Mouse (Mus musculus): ENCODE data around the gene Arhgap32. TPM values are rescaled to one million over a fixed set of nuclear protein-coding genes. Genes with fewer than 3 reads are reported as not detected.

Arhgap32 gene
- polyA plus RNA-seq, 1 experiment = 2.6 TPM

DNA sequence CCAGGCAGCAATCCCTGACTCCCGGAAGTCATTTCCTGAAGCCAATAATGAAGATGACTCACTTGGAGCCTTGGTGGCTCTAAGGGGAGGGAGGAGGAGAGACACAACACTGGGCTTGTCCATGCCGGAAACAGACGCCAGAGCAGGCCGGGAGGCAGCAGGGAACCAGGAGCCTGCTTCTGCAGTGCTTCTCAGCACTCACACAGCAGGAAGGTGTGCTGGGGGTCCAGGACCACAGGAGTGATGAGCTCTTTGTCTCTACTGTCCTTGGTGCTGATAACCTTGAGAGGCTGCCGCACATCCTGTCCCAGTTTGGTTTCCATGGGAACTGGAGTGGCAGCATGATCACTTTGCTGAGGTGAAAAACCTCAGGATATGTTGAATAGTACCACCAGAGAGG lies 176.8 kb downstream of the Arhgap32 start:
- Histone ChIP-seq H3K4me3 (replicated peaks; ENCODE audit: control insufficient read depth, low read depth, low read length) (no peak overlapping the region), H3K27ac (ENCODE audit: control insufficient read depth, insufficient read depth, low read depth, low read length, poor library complexity) (no peak overlapping the region), H3K4me1 (ENCODE audit: control insufficient read depth, insufficient read depth, low read length) (no peaks in the 10 kb centered on the region; the same call in 1 of the 2 replicates)
- 71% methylated on average over 5 of the region's 5 CpGs for WGBS
- TF ChIP-seq POLR2A (IDR thresholded peaks at IDR 0.05; ENCODE audit: borderline replicate concordance, control insufficient read depth, low read depth, low read length) (no peak), CTCF (IDR thresholded peaks at IDR 0.05; ENCODE audit: control insufficient read depth, insufficient read depth, low read length) (no peak)

DNA sequence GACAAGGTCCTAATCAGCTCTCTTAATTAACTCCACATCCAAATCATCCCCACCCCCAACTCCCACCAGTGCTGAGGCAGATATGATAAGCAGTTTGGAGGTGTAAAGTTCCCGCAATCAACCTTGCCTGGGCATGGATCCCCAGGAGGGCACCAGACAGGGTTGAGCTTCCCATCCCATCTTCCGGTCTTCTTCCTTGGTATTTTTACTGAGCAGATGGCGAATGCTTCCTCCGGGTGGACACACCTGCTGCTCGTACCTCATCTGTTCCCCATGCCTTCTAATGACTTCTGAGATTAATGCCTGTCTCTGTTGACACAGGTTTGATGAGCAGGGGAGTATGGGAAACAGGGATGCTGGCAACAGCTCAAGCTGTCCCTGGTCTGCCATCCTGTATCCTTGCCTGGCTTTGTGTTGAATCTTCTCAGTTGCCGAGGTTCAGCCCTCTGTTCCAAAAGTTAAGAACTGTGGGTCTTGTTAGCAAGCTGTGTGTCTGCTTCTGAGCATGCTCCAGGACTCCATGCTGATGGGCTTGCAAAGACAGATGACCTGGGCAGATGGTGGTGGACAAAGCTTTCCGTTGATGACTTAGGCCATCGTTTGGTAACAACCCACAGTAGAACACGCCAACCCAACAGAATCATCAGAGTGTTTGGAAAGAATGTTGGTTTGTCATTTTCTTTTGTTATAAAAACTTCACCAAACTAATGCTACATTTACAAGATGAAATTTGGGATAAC lies 179.3 kb downstream of the Arhgap32 start:
- Histone ChIP-seq H3K27ac (ENCODE audit: control insufficient read depth, insufficient read depth, low read depth, low read length, poor library complexity) (no peak overlapping the region), H3K4me3 (replicated peaks; ENCODE audit: control insufficient read depth, low read depth, low read length) (no peak overlapping the region), H3K4me1 (ENCODE audit: control insufficient read depth, insufficient read depth, low read length) (no peaks in the 10 kb centered on the region; the same call in none of the 2 replicates)
- 82% methylated on average over 9 of the region's 9 CpGs for WGBS
- TF ChIP-seq CTCF (IDR thresholded peaks at IDR 0.05; ENCODE audit: control insufficient read depth, insufficient read depth, low read length) (no peak), POLR2A (IDR thresholded peaks at IDR 0.05; ENCODE audit: borderline replicate concordance, control insufficient read depth, low read depth, low read length) (no peak)

DNA sequence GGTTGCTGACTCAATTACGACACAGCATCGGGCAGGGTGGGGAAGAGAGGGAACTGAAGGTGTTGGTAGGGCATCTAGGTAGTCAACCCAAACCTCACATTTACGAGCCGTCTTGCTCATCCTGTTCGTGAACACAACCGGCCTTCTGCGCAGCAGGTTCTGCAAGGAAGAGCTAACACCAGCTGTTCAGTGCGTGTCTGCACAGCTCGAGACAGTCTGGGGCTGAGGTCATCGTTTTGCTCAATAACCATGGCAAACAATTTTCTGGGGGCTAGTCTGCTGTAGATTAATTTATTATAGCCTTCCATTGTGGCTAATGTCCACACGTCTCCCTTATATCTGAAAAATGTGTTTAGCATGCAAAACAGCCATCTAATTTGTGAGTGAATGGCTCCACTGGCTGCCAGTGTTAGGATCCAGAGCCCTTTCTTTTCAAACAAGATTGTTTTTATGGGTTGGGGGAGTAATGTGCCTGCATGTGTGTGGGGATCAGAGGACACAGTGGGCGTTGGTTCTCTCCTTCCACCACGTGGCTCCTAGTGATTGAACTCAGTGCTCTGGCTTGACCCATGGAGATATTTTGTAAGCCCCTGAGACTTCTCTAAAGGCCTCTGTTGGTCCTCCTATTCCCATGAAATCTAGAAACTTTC lies 186.7 kb downstream of the Arhgap32 start:
- H3K4me1 ChIP-seq (ENCODE audit: control insufficient read depth, insufficient read depth, low read length) = no peaks in the 10 kb centered on the region; the same call in 1 of the 2 replicates
- no peak overlapping the region for H3K27ac ChIP-seq (ENCODE audit: control insufficient read depth, insufficient read depth, low read depth, low read length, poor library complexity)
- 83% methylated on average over 13 of the region's 13 CpGs for WGBS
- H3K4me3 ChIP-seq (replicated peaks; ENCODE audit: control insufficient read depth, low read depth, low read length) = no peak overlapping the region
- no peak for TF ChIP-seq POLR2A (IDR thresholded peaks at IDR 0.05; ENCODE audit: borderline replicate concordance, control insufficient read depth, low read depth, low read length)
- TF ChIP-seq CTCF (IDR thresholded peaks at IDR 0.05; ENCODE audit: control insufficient read depth, insufficient read depth, low read length) = no peak

DNA sequence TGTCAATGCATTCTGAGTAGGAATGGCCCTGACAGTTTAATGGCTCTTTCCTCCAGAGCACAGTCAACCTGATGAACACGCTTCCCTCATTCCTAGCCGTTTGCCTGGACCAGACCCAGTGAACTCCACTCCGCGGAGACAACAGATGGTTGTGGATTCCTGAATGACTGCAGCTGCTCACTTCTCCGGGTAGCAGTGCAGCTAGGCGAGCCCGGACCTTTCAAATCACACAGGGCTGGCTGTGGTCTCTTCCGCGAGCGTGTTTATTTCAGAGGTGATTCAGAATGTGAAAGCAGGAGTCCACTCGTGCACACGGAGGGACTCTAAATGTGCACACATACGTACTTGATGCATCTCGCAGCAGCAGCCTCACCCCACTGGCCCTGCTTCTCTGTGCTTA lies 195.8 kb downstream of the Arhgap32 start:
- whole genome bisulfite sequencing = 79% methylated on average over 14 of the region's 14 CpGs
- no peak for TF ChIP-seq POLR2A (IDR thresholded peaks at IDR 0.05; ENCODE audit: borderline replicate concordance, control insufficient read depth, low read depth, low read length)
- no peak for TF ChIP-seq CTCF (IDR thresholded peaks at IDR 0.05; ENCODE audit: control insufficient read depth, insufficient read depth, low read length)
- Histone ChIP-seq H3K4me3 (replicated peaks; ENCODE audit: control insufficient read depth, low read depth, low read length) (no peak overlapping the region), H3K27ac (ENCODE audit: control insufficient read depth, insufficient read depth, low read depth, low read length, poor library complexity) (no peak overlapping the region), H3K4me1 (ENCODE audit: control insufficient read depth, insufficient read depth, low read length) (no peaks in the 10 kb centered on the region)

DNA sequence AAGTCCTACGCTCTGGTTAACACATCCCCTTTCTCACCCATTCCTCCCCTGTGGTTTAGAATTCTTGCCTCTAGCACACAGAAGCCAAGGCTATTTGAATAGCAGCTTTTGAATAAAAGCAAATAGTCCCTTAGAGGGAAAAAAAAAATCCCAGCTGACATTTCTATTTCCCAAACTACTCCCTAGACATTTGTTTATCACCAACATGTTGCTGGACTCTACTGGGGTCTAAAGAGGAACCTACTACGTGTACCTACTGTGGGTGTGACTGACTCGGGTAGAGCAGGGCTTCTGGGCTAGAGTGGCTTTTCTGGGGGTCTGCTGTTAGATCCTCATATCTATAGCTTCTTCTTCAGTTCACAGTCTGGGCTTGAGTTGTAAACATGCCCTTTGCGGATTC lies 196.3 kb downstream of the Arhgap32 start:
- H3K4me3 ChIP-seq (replicated peaks; ENCODE audit: control insufficient read depth, low read depth, low read length) = no peak overlapping the region
- no peak overlapping the region for H3K27ac ChIP-seq (ENCODE audit: control insufficient read depth, insufficient read depth, low read depth, low read length, poor library complexity)
- no peak for TF ChIP-seq CTCF (IDR thresholded peaks at IDR 0.05; ENCODE audit: control insufficient read depth, insufficient read depth, low read length)
- TF ChIP-seq POLR2A (IDR thresholded peaks at IDR 0.05; ENCODE audit: borderline replicate concordance, control insufficient read depth, low read depth, low read length) = no peak
- no peaks in the 10 kb centered on the region for H3K4me1 ChIP-seq (ENCODE audit: control insufficient read depth, insufficient read depth, low read length)
- 52% methylated on average over 4 of the region's 4 CpGs for WGBS

DNA sequence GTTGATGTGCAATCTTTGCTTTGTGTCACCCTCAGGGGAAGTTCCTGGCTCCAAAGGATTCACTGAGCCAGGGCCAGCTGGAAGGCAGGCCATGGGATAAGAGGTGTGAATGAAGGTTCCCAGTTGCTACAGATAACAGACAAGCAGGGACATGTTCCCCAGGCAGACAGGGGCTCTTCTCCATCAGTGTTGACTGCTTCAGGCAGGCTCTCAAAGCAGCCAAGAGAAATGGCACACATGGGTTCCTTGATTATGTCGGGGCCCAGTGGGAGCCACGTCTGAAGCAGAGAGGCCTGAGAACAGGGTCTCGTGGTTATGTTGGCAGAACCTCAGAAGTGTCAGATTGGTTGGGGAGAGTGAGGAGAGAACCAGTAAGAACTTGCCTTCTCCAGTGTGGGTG lies 198.1 kb downstream of the Arhgap32 start:
- Histone ChIP-seq H3K4me3 (replicated peaks; ENCODE audit: control insufficient read depth, low read depth, low read length) (no peak overlapping the region), H3K27ac (ENCODE audit: control insufficient read depth, insufficient read depth, low read depth, low read length, poor library complexity) (no peak overlapping the region), H3K4me1 (ENCODE audit: control insufficient read depth, insufficient read depth, low read length) (no peaks in the 10 kb centered on the region)
- TF ChIP-seq POLR2A (IDR thresholded peaks at IDR 0.05; ENCODE audit: borderline replicate concordance, control insufficient read depth, low read depth, low read length) (no peak), CTCF (IDR thresholded peaks at IDR 0.05; ENCODE audit: control insufficient read depth, insufficient read depth, low read length) (no peak)
- 54% methylated on average over 3 of the region's 3 CpGs for WGBS

DNA sequence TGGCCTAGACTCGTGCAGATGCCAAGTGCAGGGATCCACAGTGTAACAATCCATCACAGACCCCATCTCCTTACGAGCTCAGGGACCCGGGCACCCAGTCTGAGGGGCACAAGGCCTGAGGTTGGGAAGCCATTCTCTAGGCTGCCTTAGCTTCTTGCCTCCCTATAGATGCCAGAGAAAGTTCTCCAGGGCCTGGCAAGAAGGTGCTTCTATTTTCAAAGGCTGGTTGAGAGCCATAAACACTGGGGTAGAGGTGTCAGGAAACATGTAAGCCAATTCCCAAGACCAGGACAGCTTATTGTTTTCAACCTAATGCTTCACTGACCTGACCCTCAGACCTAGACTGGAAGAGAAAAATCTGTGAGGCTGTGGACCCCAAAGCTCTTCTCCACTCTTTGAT lies 200.1 kb downstream of the Arhgap32 start:
- 84% methylated on average over 3 of the region's 3 CpGs for WGBS
- H3K4me1 ChIP-seq (ENCODE audit: control insufficient read depth, insufficient read depth, low read length) = no peaks in the 10 kb centered on the region
- no peak for TF ChIP-seq CTCF (IDR thresholded peaks at IDR 0.05; ENCODE audit: control insufficient read depth, insufficient read depth, low read length)
- no peak for TF ChIP-seq POLR2A (IDR thresholded peaks at IDR 0.05; ENCODE audit: borderline replicate concordance, control insufficient read depth, low read depth, low read length)
- H3K4me3 ChIP-seq (replicated peaks; ENCODE audit: control insufficient read depth, low read depth, low read length) = no peak overlapping the region
- no peak overlapping the region for H3K27ac ChIP-seq (ENCODE audit: control insufficient read depth, insufficient read depth, low read depth, low read length, poor library complexity)

Other genes starting within 250 kb of the Arhgap32 start
- gene Barx2, start 202.7 kb upstream of the Arhgap32 start, polyA plus RNA-seq (2011; ENCODE audit: insufficient read depth, insufficient read length, low replicate concordance, missing spikeins) = 0.77 and 0.83 TPM in 2 replicates
- 2.5 and 6.1 TPM in 2 replicates for gene Kcnj5, start 228.2 kb downstream of the Arhgap32 start, polyA plus RNA-seq (2011; ENCODE audit: insufficient read depth, insufficient read length, low replicate concordance, missing spikeins)

All from bone marrow, adult 2 months (tissue).